ENCODE assay signal across 8 mouse cellular contexts in genomic region chr10:36506033-36506726, GRCm38 (mm10). TPM values are rescaled to one million over a fixed set of nuclear protein-coding genes. Genes with fewer than 3 reads are reported as not detected.
DNase-seq lines count a peak whose midpoint lies in the region; ATAC-seq and TF ChIP-seq lines count a peak whose summit lies in the region.

No protein-coding gene starts in this region.

- peak; percentile 6 to 26 for DNase-seq in adrenal gland, adult (ENCODE audit: inconsistent age in 2 of 2, low spot score in 1 of 2)
- no peak for DNase-seq in adrenal gland, postnatal 25 days
- DNase-seq in intestine, embryonic 14.5 days (ENCODE audit: low spot score) = peak; percentile 52
- DNase-seq in midbrain, postnatal 0 days (ENCODE audit: low spot score) = peak; percentile 76
- no peak for DNase-seq in spleen, postnatal 10 days (ENCODE audit: low spot score in 2 of 2)
- no peak for DNase-seq in gastrocnemius, postnatal 36 days

- no peak overlapping the region for H3K27ac ChIP-seq in embryonic facial prominence, embryonic 13.5 days
- no peak overlapping the region for H3K27ac ChIP-seq in intestine, embryonic 14.5 days (ENCODE audit: low read depth)
- peak overlapping the region; percentile 74 for H3K27ac ChIP-seq in midbrain, postnatal 0 days (ENCODE audit: low read depth, low read length)

- H3K27me3 ChIP-seq in E14TG2a.4 (ENCODE audit: insufficient read depth, low read length) = peaks cover 43% of the 10 kb centered on the region
- peaks cover 49% of the 10 kb centered on the region for H3K27me3 ChIP-seq in embryonic facial prominence, embryonic 13.5 days
- H3K27me3 ChIP-seq in intestine, embryonic 14.5 days (replicated peaks; ENCODE audit: control insufficient read depth, insufficient read depth, low read length) = peaks cover 44% of the 10 kb centered on the region
- no peaks in the 10 kb centered on the region for H3K27me3 ChIP-seq in midbrain, postnatal 0 days (ENCODE audit: insufficient read depth, low read length)

- H3K36me3 ChIP-seq in E14TG2a.4 (ENCODE audit: insufficient read depth, low read length) = no peaks in the 10 kb centered on the region
- no peaks in the 10 kb centered on the region for H3K36me3 ChIP-seq in embryonic facial prominence, embryonic 13.5 days
- no peaks in the 10 kb centered on the region for H3K36me3 ChIP-seq in intestine, embryonic 14.5 days (ENCODE audit: control insufficient read depth, insufficient read depth, low read length)
- no peaks in the 10 kb centered on the region for H3K36me3 ChIP-seq in midbrain, postnatal 0 days (ENCODE audit: insufficient read depth, low read length)

- peak overlapping the region; percentile 70; the same call in 1 of the 2 replicates for H3K9ac ChIP-seq in embryonic facial prominence, embryonic 13.5 days
- no peak overlapping the region; the same call in 1 of the 2 replicates for H3K9ac ChIP-seq in intestine, embryonic 14.5 days (ENCODE audit: low read length)
- peak overlapping the region; percentile 75 for H3K9ac ChIP-seq in midbrain, postnatal 0 days (replicated peaks; ENCODE audit: low read length, poor library complexity, severe bottlenecking)

- intact Hi-C loops in gastrocnemius, postnatal 36 days (cut with DNase I) = no loop called here

- 0 out of 2 replicates have a peak, but pooled peaks have one; percentile 7 for TF ChIP-seq CTCF in E14TG2a.4 (conservative IDR thresholded peaks at IDR 0.05; ENCODE audit: low read length)
- peak; percentile 75 for TF ChIP-seq CTCF in midbrain, postnatal 0 days (IDR thresholded peaks at IDR 0.05)

- peak; percentile 46 for ATAC-seq in embryonic facial prominence, embryonic 13.5 days (ENCODE audit: insufficient number of reproducible peaks, insufficient read depth, low FRiP score, low TSS enrichment, low read depth)
- ATAC-seq in intestine, embryonic 14.5 days (replicated peaks; ENCODE audit: low FRiP score, low TSS enrichment, low read depth) = peak; percentile 60; the same call in 1 of the 2 replicates
- peak; percentile 84 for ATAC-seq in midbrain, postnatal 0 days (ENCODE audit: low FRiP score)

- H3K4me3 ChIP-seq in E14TG2a.4 (replicated peaks; ENCODE audit: low read length) = peak overlapping the region; percentile 92
- peak overlapping the region; percentile 73 for H3K4me3 ChIP-seq in embryonic facial prominence, embryonic 13.5 days
- peak overlapping the region; percentile 61 for H3K4me3 ChIP-seq in intestine, embryonic 14.5 days (ENCODE audit: low read depth, low read length)
- peak overlapping the region; percentile 84 for H3K4me3 ChIP-seq in midbrain, postnatal 0 days (ENCODE audit: low read depth, low read length)

- H3K4me2 ChIP-seq in embryonic facial prominence, embryonic 13.5 days = peak overlapping the region; percentile 87
- H3K4me2 ChIP-seq in intestine, embryonic 14.5 days (ENCODE audit: low read length) = peak overlapping the region; percentile 99
- peak overlapping the region; percentile 85 for H3K4me2 ChIP-seq in midbrain, postnatal 0 days (ENCODE audit: low read depth, low read length, poor library complexity, severe bottlenecking)

- no peaks in the 10 kb centered on the region for H3K9me3 ChIP-seq in E14TG2a.4 (ENCODE audit: low read length)
- H3K9me3 ChIP-seq in embryonic facial prominence, embryonic 13.5 days = no peaks in the 10 kb centered on the region
- no peaks in the 10 kb centered on the region for H3K9me3 ChIP-seq in intestine, embryonic 14.5 days (ENCODE audit: control insufficient read depth, low read length)
- H3K9me3 ChIP-seq in midbrain, postnatal 0 days (ENCODE audit: low read length) = no peaks in the 10 kb centered on the region

- H3K4me1 ChIP-seq in E14TG2a.4 (replicated peaks; ENCODE audit: low read depth, low read length) = peaks cover 22% of the 10 kb centered on the region
- H3K4me1 ChIP-seq in embryonic facial prominence, embryonic 13.5 days = peaks cover 13% of the 10 kb centered on the region; the same call in 1 of the 2 replicates
- peaks cover 6% of the 10 kb centered on the region; the same call in 1 of the 2 replicates for H3K4me1 ChIP-seq in intestine, embryonic 14.5 days (replicated peaks; ENCODE audit: control insufficient read depth, insufficient read depth, low read length)
- H3K4me1 ChIP-seq in midbrain, postnatal 0 days (ENCODE audit: insufficient read depth, low read length) = no peaks in the 10 kb centered on the region

- WGBS in embryonic facial prominence, embryonic 13.5 days = 5% methylated on average over 13 of the region's 13 CpGs
- 8% methylated on average over 13 of the region's 13 CpGs for WGBS in intestine, embryonic 14.5 days
- 10% methylated on average over 13 of the region's 13 CpGs for WGBS in midbrain, postnatal 0 days

RNA-seq across cellular contexts. Expression of gene Hs3st5, which starts 0.4 kb away (rescaled TPM):
- total RNA-seq in adrenal gland, postnatal 25 days (2021) = 1.2 and 1.7 TPM in 2 replicates
- 5.4 and 5.6 TPM in 2 replicates for polyA plus RNA-seq in embryonic facial prominence, embryonic 13.5 days (2015; fragmentation: Nextera tagmentation; extraction: Ambion mirVana)
- polyA plus RNA-seq in intestine, embryonic 14.5 days (2014; fragmentation: Nextera tagmentation; extraction: Ambion mirVana) = 0.76 and 0.83 TPM in 2 replicates
- 38.6 and 46.7 TPM in 2 replicates for total RNA-seq in midbrain, postnatal 0 days (2014; rRNA removed)
- 23.5 and 24.6 TPM in 2 replicates for polyA plus RNA-seq in midbrain, postnatal 0 days (2015; fragmentation: Nextera tagmentation; extraction: Ambion mirVana)
- 1 to 10 TPM; 2.0 to 6.7 TPM for total RNA-seq in gastrocnemius, postnatal 36 days (2021)

Comparison
In these comparisons a context has a peak if more than half of its experiments do, and no peak if none do; other contexts are left out.
1. DNase-seq: peak in adrenal gland, adult (2 of 2), intestine, embryonic 14.5 days (single experiment) and midbrain, postnatal 0 days (single experiment); none in adrenal gland, postnatal 25 days (single experiment), spleen, postnatal 10 days (0 of 2) and gastrocnemius, postnatal 36 days (0 of 2).
2. Peak in every context shown above with its lines, with median percentiles within 50 percentile points of each other: H3K4me3 ChIP-seq, ATAC-seq and H3K4me2 ChIP-seq.